Mouse (Mus musculus): Measurements from ENCODE around the gene Zfp467. TPM values are rescaled to one million over a fixed set of nuclear protein-coding genes. Genes with fewer than 3 reads are reported as not detected.
A peak's percentile ranks its signal among the peaks of the same experiment; 100 is the strongest.

Zfp467 gene
- total and polyA plus RNA-seq, 2 experiments from 2014 or later: 27.5 to 39.4 TPM

GRCm38 (mm10) chr6:48397336-48397735 lies 48.3 kb downstream of the Zfp467 start:
- Histone ChIP-seq H3K27me3 (ENCODE audit: insufficient read depth, low read length) (no peaks in the 10 kb centered on the region), H3K9me3 (ENCODE audit: low read length) (no peaks in the 10 kb centered on the region), H3K27ac (no peak overlapping the region), H3K4me2 (ENCODE audit: low read depth, low read length) (peak overlapping the region; percentile 64; the same call in 1 of the 2 replicates), H3K9ac (replicated peaks; ENCODE audit: low read length) (no peak overlapping the region), H3K4me3 (ENCODE audit: low read length) (no peak overlapping the region), H3K4me1 (ENCODE audit: insufficient read depth, low read length) (peaks cover 11% of the 10 kb centered on the region), H3K36me3 (ENCODE audit: insufficient read depth, low read length) (no peaks in the 10 kb centered on the region)
- DNase-seq (ENCODE audit: low spot score) (peak; percentile 67), ATAC-seq (no peak)
- TF ChIP-seq CTCF (IDR thresholded peaks at IDR 0.05; ENCODE audit: low read depth): peak; percentile 63
- WGBS: 45% methylated on average over 4 of the region's 4 CpGs

- Histone ChIP-seq H3K27ac (no peak overlapping the region), H3K9ac (replicated peaks; ENCODE audit: low read length) (no peak overlapping the region), H3K4me3 (ENCODE audit: low read length) (peak overlapping the region; percentile 57), H3K27me3 (ENCODE audit: insufficient read depth, low read length) (no peaks in the 10 kb centered on the region), H3K4me1 (ENCODE audit: insufficient read depth, low read length) (peaks cover 11% of the 10 kb centered on the region), H3K4me2 (ENCODE audit: low read depth, low read length) (peak overlapping the region; percentile 64), H3K9me3 (ENCODE audit: low read length) (no peaks in the 10 kb centered on the region), H3K36me3 (ENCODE audit: insufficient read depth, low read length) (no peaks in the 10 kb centered on the region)
- ATAC-seq: no peak
- WGBS: 93% methylated on average over 1 of the region's 1 CpGs
- DNase-seq (ENCODE audit: low spot score): no peak
- TF ChIP-seq CTCF (IDR thresholded peaks at IDR 0.05; ENCODE audit: low read depth): no peak
Measured at GRCm38 (mm10) chr6:48396686-48397085, 48.9 kb downstream of the Zfp467 start.

DNA sequence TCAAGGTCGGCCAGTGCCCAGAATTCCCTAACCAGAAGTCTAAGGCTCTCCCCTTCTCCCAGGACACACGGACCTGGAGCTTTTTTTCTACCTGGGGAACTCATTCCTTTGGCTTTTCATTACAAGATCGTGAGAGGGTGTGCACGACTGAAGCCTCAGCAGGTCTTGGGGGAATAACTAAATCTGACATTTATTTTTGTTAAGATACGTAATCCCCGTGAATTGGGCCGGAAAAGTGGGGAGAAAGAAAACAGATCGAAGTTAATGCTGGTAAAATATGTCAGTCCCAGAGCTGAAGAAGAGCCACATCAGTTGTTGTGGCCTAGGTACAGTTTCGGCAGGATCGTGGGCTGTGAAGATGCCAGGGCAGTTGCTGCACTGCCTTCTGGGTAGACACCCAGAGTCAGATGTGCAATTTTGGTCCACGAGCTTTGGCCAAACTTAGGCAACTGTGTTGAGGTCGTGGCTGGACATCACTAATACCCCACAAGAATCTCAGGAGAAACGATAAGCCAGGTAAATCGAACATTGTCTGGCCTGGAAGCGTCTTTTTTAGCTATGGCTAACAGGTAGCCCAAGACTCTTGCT lies 49.5 kb downstream of the Zfp467 start:
- Histone ChIP-seq H3K9me3 (ENCODE audit: low read length) (no peaks in the 10 kb centered on the region), H3K9ac (replicated peaks; ENCODE audit: low read length) (peak overlapping the region; percentile 72), H3K27me3 (ENCODE audit: insufficient read depth, low read length) (no peaks in the 10 kb centered on the region), H3K4me1 (ENCODE audit: insufficient read depth, low read length) (peaks cover 11% of the 10 kb centered on the region), H3K27ac (peak overlapping the region; percentile 83), H3K4me2 (ENCODE audit: low read depth, low read length) (peak overlapping the region; percentile 64), H3K36me3 (ENCODE audit: insufficient read depth, low read length) (no peaks in the 10 kb centered on the region), H3K4me3 (ENCODE audit: low read length) (peak overlapping the region; percentile 57)
- WGBS: 30% methylated on average over 15 of the region's 15 CpGs
- no peak for TF ChIP-seq CTCF (IDR thresholded peaks at IDR 0.05; ENCODE audit: low read depth)
- DNase-seq (ENCODE audit: low spot score): no peak
- ATAC-seq: no peak

DNA sequence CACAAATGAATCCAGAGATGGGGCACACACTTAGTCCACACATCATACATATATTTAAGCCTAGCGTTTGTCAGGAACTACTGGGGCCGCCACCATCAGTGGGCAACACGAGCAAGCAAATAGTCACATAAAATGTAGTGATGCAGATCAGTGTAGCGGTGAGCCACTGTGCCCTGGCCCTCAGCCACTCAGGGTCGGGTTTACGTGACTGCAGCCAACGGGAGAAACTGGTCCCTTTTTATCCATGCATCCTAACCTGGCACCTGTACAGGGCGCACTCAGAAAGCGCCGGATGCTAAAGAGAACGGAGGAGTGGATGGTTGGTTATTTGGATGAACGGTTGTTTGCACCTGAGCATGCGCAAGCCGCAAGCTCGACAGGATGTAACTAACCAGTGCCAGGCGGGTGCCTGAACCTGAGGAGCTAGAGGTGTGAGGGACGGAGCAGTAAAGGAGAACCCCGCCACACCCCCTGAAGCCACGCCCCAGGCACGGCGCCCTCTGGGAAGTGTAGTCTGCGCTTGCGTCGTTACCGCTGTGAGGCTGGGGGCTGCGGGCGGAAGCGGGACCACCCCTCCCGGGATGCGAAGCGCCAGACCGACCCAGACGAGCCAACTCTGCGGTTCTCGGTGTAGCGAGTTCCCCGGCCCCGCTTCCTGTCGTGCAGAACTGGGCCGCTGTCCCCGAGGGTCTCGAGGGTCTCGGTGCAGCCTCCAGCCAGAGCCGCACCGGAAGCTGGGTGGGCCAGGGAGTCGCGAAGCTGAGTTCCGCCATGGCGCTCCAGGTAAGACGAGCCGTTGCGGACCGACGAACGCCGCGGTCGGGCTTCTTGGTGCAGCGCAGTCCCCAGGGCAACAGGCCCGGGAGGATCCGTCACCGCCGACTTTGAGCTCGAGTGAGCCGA lies 50.3 kb downstream of the Zfp467 start, which contains the start of gene Krba1:
Gene Krba1, plus strand, starts transcription at position 482 of the 903 bp plus-strand sequence.
- peak within 1 kb of the TSS; percentile 64 for H3K4me2 ChIP-seq (ENCODE audit: low read depth, low read length)
- no peaks in the 10 kb centered on the region for H3K36me3 ChIP-seq (ENCODE audit: insufficient read depth, low read length)
- ATAC-seq: peak; percentile 99
- no peaks in the 10 kb centered on the region for H3K27me3 ChIP-seq (ENCODE audit: insufficient read depth, low read length)
- peak within 1 kb of the TSS; percentile 83 for H3K27ac ChIP-seq
- WGBS: 1% methylated on average over 65 of the region's 65 CpGs
- peaks cover 11% of the 10 kb centered on the region for H3K4me1 ChIP-seq (ENCODE audit: insufficient read depth, low read length)
- H3K4me3 ChIP-seq (ENCODE audit: low read length): peak within 1 kb of the TSS; percentile 57
- H3K9ac ChIP-seq (replicated peaks; ENCODE audit: low read length): peak within 1 kb of the TSS; percentile 72
- TF ChIP-seq CTCF (IDR thresholded peaks at IDR 0.05; ENCODE audit: low read depth): 0 out of 2 replicates have a peak, but pooled peaks have one; percentile 12
- H3K9me3 ChIP-seq (ENCODE audit: low read length): no peaks in the 10 kb centered on the region
- peak; percentile 94 for DNase-seq (ENCODE audit: low spot score)

GRCm38 (mm10) chr6:48393811-48394210 lies 51.8 kb downstream of the Zfp467 start:
- H3K4me3 ChIP-seq (ENCODE audit: low read length): no peak overlapping the region
- no peak overlapping the region for H3K27ac ChIP-seq
- no peak for ATAC-seq
- no peak for DNase-seq (ENCODE audit: low spot score)
- no peak overlapping the region for H3K9ac ChIP-seq (replicated peaks; ENCODE audit: low read length)
- H3K27me3 ChIP-seq (ENCODE audit: insufficient read depth, low read length): no peaks in the 10 kb centered on the region
- no peak overlapping the region for H3K4me2 ChIP-seq (ENCODE audit: low read depth, low read length)
- H3K4me1 ChIP-seq (ENCODE audit: insufficient read depth, low read length): peaks cover 11% of the 10 kb centered on the region
- no peak for TF ChIP-seq CTCF (IDR thresholded peaks at IDR 0.05; ENCODE audit: low read depth)
- H3K9me3 ChIP-seq (ENCODE audit: low read length): no peaks in the 10 kb centered on the region
- H3K36me3 ChIP-seq (ENCODE audit: insufficient read depth, low read length): no peaks in the 10 kb centered on the region

DNA sequence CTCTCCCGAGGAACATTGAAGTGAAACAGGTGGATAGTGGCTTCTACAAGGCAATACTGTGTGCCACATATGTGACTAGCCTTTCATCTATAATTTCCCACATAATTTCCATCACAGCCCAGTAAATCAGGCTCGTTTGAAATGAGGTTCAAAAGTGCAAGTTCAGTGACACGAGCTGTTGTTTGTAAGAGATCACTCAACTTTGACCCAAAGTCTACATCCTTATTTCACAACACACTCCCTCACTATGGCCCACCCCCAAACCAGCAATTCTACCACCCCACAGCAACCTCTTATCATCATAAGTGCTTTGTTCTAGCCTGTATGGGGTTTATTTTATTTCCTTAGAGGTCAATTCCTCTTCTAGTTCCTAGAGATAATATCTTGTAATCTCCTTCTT lies 57.4 kb downstream of the Zfp467 start:
- WGBS: 73% methylated on average over 3 of the region's 3 CpGs
- no peak for TF ChIP-seq CTCF (IDR thresholded peaks at IDR 0.05; ENCODE audit: low read depth)
- no peaks in the 10 kb centered on the region for H3K27me3 ChIP-seq (ENCODE audit: insufficient read depth, low read length)
- no peak overlapping the region for H3K4me3 ChIP-seq (ENCODE audit: low read length)
- no peaks in the 10 kb centered on the region for H3K9me3 ChIP-seq (ENCODE audit: low read length)
- DNase-seq (ENCODE audit: low spot score) (no peak), ATAC-seq (no peak)
- no peaks in the 10 kb centered on the region for H3K36me3 ChIP-seq (ENCODE audit: insufficient read depth, low read length)
- H3K9ac ChIP-seq (replicated peaks; ENCODE audit: low read length): no peak overlapping the region
- H3K4me1 ChIP-seq (ENCODE audit: insufficient read depth, low read length): no peaks in the 10 kb centered on the region
- H3K4me2 ChIP-seq (ENCODE audit: low read depth, low read length): no peak overlapping the region
- no peak overlapping the region for H3K27ac ChIP-seq

Small RNAs within 50 kb of the gene (microRNA-seq; reads per million reads assigned to microRNA genes)
- gene Gm24325: 0 reads per million in 2 experiments

Other genes starting within 250 kb of the Zfp467 start
- 38.4 and 49.8 TPM in 2 replicates for gene Krba1, start 50.2 kb downstream of the Zfp467 start, total RNA-seq (2014; rRNA removed)
- 19.1 and 20.5 TPM in 2 replicates for gene Krba1, start 50.2 kb downstream of the Zfp467 start, polyA plus RNA-seq (2015; fragmentation: Nextera tagmentation; extraction: Ambion mirVana)
- 0.73 and 0.86 TPM in 2 replicates for gene Sspo, start 2.4 kb upstream of the Zfp467 start, total RNA-seq (2014; rRNA removed)
- gene Sspo, start 2.4 kb upstream of the Zfp467 start, polyA plus RNA-seq (2015; fragmentation: Nextera tagmentation; extraction: Ambion mirVana): 0.10 and 0.38 TPM in 2 replicates
- gene Atp6v0e2, start 91.8 kb upstream of the Zfp467 start, total RNA-seq (2014; rRNA removed): 407 and 443 TPM in 2 replicates
- 446 and 455 TPM in 2 replicates for gene Atp6v0e2, start 91.8 kb upstream of the Zfp467 start, polyA plus RNA-seq (2015; fragmentation: Nextera tagmentation; extraction: Ambion mirVana)
- gene Lrrc61, start 109.0 kb upstream of the Zfp467 start, total RNA-seq (2014; rRNA removed): 32.0 and 50.1 TPM in 2 replicates
- 14.2 and 15.7 TPM in 2 replicates for gene Lrrc61, start 109.0 kb upstream of the Zfp467 start, polyA plus RNA-seq (2015; fragmentation: Nextera tagmentation; extraction: Ambion mirVana)
- gene Rarres2, start 127.0 kb upstream of the Zfp467 start, total RNA-seq (2014; rRNA removed): 2.7 and 4.3 TPM in 2 replicates
- 10.0 and 10.4 TPM in 2 replicates for gene Rarres2, start 127.0 kb upstream of the Zfp467 start, polyA plus RNA-seq (2015; fragmentation: Nextera tagmentation; extraction: Ambion mirVana)
- gene Gm45021, start 143.8 kb upstream of the Zfp467 start, total RNA-seq (2014; rRNA removed): not detected in 2 replicates
- not detected in 2 replicates for gene Gm45021, start 143.8 kb upstream of the Zfp467 start, polyA plus RNA-seq (2015; fragmentation: Nextera tagmentation; extraction: Ambion mirVana)
- 83.1 and 86.9 TPM in 2 replicates for gene Repin1, start 148.1 kb upstream of the Zfp467 start, total RNA-seq (2014; rRNA removed)
- 40.6 and 41.2 TPM in 2 replicates for gene Repin1, start 148.1 kb upstream of the Zfp467 start, polyA plus RNA-seq (2015; fragmentation: Nextera tagmentation; extraction: Ambion mirVana)
- not detected in 2 replicates for gene Gm44965, start 148.1 kb upstream of the Zfp467 start, total RNA-seq (2014; rRNA removed)
- 0.54 TPM in 1 of 2 replicates, not detected in the other for gene Gm44965, start 148.1 kb upstream of the Zfp467 start, polyA plus RNA-seq (2015; fragmentation: Nextera tagmentation; extraction: Ambion mirVana)
- gene Zfp775, start 156.2 kb upstream of the Zfp467 start, total RNA-seq (2014; rRNA removed): 11.6 and 13.5 TPM in 2 replicates
- 7.2 and 8.8 TPM in 2 replicates for gene Zfp775, start 156.2 kb upstream of the Zfp467 start, polyA plus RNA-seq (2015; fragmentation: Nextera tagmentation; extraction: Ambion mirVana)
- gene AI854703, start 180.9 kb upstream of the Zfp467 start, total RNA-seq (2014; rRNA removed): 53.3 and 54.9 TPM in 2 replicates
- 29.3 and 30.2 TPM in 2 replicates for gene AI854703, start 180.9 kb upstream of the Zfp467 start, polyA plus RNA-seq (2015; fragmentation: Nextera tagmentation; extraction: Ambion mirVana)
- gene Gimap8, start 201.4 kb upstream of the Zfp467 start, total RNA-seq (2014; rRNA removed): 0.72 and 1.3 TPM in 2 replicates
- gene Gimap8, start 201.4 kb upstream of the Zfp467 start, polyA plus RNA-seq (2015; fragmentation: Nextera tagmentation; extraction: Ambion mirVana): 0.40 and 0.49 TPM in 2 replicates
- 2.1 and 2.4 TPM in 2 replicates for gene Gimap9, start 230.3 kb upstream of the Zfp467 start, total RNA-seq (2014; rRNA removed)
- 1.2 and 2.0 TPM in 2 replicates for gene Gimap9, start 230.3 kb upstream of the Zfp467 start, polyA plus RNA-seq (2015; fragmentation: Nextera tagmentation; extraction: Ambion mirVana)
- gene Gimap4, start 238.7 kb upstream of the Zfp467 start, total RNA-seq (2014; rRNA removed): 0.78 and 1.6 TPM in 2 replicates
- 0.56 and 0.66 TPM in 2 replicates for gene Gimap4, start 238.7 kb upstream of the Zfp467 start, polyA plus RNA-seq (2015; fragmentation: Nextera tagmentation; extraction: Ambion mirVana)